Mouse (Mus musculus) natural killer cell, adult 2 months (primary cell): Measurements from ENCODE around the gene Ush1c.
"Not testable (repeated sequence)": the region's sequence is repeated elsewhere in the genome, so short reads cannot be mapped to it uniquely, and the experiment has no call there.

Source experiments
- DNase-seq, 2 experiments: peaks; one replicate each; pipeline ENCODE4 v3.0.0; 2022; ENCODE audit warnings: low spot score in 2 of 2

Gene Ush1c

GRCm38 (mm10) chr7:46204775-46205174 is 33.5 kb downstream of the Ush1c start:
- no peak for DNase-seq

DNA sequence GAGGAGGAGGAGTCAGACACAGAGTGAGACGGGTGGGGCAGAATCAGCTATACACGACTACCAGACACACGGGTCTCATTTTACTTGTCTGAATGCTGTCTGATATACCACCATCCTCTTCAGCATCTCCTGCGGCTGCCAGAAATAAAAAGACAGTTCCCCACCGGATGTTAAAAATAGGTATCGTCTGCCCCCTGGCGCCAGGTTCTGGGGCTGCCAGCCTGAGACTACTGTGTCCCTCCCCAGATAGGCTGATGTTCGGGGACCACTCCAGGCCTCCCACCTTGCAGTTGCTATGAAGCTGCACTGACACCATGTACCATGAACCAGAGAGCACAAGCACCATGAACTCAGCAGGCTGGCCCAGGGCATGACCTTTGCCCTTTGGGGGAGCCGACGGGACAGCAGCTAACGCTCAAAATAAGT is 34.2 kb downstream of the Ush1c start:
- DNase-seq, result peak in 1 of 2 experiments; percentile 39

DNA sequence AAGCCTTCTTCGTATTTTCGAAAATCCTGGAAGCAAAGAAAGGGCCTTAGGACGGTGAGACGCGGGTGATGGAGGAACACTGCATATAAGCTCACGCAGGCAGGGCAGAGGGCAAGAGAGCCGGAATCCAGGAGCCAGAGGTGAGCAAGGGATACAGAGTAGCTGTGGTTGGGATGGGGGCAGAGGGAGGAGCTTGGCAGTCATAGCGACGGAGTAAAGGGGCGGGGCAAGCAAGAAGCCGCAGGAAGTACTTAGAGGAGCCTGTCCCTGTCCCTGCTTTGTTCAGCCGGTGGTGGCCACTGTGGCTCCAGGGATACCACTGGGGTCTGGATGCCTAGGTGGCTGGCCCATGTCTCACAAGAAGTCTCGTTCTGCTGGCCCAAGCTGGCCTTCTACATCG is 36.7 kb downstream of the Ush1c start:
- DNase-seq, result no peak

GRCm38 (mm10) chr7:46200021-46200420 is 38.3 kb downstream of the Ush1c start:
- DNase-seq, result no peak

GRCm38 (mm10) chr7:46195356-46195755 is 42.9 kb downstream of the Ush1c start:
- DNase-seq, result no peak

DNA sequence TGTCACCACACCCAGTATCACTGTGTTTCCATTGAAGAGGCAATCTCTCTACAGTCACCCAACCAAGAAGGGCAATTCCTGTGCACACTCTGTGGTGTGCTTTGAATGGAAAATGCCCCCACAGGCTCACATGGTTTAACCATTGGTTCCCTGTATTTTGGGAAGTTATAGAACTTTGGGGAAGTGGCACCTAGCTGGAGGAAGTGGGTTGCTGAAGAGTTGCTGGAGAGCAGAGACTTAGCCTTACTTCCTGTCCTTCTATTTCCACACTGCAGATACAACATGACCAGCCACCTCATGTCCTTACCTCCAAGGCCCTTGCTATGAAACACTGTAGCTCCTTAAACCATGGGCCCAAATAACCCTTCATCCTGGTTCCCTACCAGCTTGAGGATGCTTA is 54.1 kb downstream of the Ush1c start:
- DNase-seq, result no peak

DNA sequence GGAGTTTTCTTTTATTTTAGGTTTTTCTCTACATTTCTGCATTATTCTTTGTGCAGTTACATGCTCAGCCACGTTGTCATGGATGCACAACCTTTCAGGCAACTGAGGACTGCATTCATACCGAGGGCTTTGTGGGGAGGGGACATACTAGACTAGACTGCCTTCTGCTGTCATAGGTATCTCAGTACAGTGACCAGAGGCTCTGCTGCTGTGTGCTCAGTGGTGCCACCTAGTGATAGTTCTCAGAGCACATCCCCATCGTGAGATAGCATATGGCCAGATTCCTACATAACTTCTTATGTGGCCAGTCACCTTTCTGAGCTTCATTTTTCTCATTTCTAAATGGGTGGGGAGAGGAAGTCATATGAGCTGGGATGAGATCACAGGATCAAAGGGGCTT is 56.7 kb downstream of the Ush1c start:
- peak in 1 of 2 experiments; percentile 25 for DNase-seq

DNA sequence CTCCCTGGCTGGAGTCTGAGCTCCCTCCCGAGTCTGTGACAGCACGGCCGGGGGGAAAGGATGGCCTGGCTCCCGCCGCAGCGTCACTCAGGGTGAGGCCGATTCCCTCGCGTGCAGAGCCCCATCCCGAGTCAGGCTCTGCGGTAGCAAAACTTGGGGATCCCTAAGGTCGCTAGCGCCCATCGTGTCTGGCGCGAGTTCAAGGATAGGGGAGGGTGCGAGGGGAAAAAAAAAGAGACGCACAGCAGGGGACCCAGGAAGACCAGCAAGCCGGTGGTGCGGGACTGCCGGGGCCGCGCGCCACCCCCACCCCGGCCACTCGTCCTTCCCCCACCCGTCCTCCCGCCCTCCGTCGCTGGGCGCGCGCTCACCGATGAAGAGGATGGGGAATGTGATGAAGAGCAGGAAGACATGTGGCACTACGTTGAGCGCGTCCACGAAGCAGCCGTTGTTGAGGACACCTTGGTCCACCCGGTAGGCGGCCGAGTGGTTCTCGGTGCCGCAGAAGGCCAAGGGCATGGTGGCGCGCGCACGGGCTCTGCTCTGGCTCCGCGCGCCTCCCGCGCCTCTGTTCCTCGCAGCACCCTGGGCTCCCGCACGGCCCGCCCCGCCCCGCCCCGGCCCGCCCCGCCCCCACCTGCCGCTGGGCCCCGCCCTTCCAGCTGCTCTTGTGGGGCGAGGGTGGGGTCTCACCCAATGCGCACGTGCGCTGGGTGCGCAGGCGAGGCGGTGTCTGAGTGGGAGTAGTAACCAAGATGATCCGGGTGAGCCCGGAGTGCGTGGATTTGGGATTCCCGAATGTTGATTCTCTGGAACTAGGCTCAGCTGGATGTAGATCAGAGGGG is 58.6 kb downstream of the Ush1c start, which contains the start of gene Abcc8:
Gene Abcc8 (minus strand): TSS at position 603 of the 845 bp plus-strand sequence.
- DNase-seq, result no peak

GRCm38 (mm10) chr7:46168980-46169379 is 69.3 kb downstream of the Ush1c start:
- not testable (repeated sequence) for DNase-seq

DNA sequence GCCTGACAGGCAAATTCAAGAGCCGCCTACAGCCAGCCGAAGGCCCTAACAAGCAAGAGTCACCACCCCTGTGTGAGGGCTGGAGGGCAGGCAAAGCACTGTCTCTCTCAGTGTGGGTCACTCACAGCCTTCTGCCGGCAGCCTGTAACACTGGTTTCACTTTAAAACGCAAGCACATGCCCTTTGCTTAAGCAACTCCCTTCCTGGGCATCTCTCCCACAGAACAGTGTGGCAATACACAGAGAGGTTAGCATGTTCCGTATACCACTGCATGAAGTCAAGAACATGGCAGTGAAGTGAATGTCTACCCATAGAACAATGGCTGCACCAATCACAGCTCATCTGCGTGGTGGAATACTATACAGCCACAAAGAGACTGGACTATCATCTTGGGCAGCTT is 69.9 kb downstream of the Ush1c start:
- no peak for DNase-seq

DNA sequence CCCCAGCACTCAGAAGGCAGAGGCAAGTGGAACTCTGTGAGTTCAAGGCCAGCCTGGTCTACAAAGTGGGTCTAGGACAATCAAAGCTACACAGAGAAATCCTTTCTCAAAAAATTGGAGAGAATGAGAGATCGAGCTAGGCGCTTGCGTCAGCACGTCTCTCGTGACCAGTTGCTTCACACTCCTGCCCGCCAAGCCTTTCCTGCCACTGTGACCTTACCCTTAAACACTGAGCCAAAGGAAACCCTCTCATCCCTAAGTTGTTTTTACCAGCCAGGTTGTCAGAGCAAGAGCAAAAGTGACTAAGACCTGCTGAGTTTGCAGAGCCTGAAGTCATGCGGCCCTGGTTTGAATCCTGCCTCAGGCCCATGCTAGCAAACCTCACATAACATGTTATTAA is 70.4 kb downstream of the Ush1c start:
- DNase-seq, result no peak

DNA sequence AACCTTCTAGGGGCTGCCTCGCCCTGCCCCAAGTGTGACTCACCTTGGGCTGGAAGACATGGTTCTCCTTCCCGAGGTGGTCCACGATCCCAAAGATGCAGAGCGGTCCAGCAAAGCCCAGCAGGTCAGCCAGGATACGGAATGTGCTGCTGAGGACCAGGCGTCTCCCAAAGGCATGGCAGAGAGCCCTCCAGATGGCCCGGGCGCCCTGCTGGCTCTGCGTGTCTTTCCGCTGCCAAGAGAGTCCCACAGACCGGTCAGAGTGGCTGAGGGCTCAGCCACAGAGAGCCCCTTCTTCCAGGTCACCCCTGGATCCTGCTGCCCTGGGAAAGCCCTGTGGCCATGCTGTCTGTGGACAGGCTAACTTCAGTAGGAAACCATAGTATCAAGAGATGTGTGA is 72.4 kb downstream of the Ush1c start:
- no peak for DNase-seq

- no peak for DNase-seq
These were observed 75.6 kb downstream of the Ush1c start for GRCm38 (mm10) chr7:46162731-46163130.

DNA sequence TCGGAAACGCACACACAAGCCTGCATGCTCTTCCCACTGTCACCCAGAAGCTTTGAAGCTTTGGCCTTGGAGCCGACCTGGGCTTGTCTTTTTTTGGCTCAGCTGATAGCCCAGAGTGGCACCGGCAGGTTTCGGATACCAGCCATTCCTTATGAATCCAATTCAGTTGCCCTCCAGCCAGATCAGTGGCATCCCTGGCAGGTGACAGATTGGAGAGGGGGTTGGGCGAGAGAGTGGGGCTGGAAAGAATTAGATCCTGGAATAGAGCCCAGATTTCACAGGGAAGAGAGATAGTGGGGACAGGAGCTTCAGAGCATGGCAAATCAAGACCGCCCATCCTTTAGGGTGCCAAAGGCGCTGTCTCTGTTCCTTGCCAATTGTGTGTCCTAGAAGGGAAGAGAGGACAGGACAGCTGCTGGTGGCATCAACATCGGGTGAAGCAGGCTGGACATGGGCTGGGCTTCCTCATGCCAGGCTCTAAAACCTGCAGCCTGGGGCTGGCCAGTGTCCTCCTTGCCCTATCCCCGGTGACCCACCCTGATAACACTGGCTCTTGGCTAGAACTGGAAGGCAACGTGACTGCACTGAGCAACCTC is 76.1 kb downstream of the Ush1c start:
- DNase-seq, result no peak

DNA sequence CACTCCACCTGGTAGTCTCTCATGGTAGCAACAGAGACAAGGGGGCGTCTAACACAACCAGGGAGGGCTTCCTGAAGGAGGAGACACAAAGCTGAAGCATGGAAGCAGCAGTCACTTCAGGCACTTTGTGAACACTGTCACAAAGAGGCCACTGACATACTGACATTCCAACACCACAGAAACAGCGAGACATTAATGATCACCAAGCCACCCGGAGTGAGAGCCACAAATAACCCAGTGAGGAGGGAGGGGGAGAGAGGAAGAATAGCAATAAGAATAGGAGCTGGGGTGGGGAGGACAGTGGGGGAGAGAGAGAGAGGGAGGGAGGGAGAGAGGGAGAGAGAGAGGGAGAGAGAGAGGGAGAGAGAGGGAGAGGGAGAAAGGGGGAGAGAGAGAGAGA is 76.7 kb downstream of the Ush1c start:
- DNase-seq, result no peak

GRCm38 (mm10) chr7:46157746-46158145 is 80.6 kb downstream of the Ush1c start:
- DNase-seq, result no peak

DNA sequence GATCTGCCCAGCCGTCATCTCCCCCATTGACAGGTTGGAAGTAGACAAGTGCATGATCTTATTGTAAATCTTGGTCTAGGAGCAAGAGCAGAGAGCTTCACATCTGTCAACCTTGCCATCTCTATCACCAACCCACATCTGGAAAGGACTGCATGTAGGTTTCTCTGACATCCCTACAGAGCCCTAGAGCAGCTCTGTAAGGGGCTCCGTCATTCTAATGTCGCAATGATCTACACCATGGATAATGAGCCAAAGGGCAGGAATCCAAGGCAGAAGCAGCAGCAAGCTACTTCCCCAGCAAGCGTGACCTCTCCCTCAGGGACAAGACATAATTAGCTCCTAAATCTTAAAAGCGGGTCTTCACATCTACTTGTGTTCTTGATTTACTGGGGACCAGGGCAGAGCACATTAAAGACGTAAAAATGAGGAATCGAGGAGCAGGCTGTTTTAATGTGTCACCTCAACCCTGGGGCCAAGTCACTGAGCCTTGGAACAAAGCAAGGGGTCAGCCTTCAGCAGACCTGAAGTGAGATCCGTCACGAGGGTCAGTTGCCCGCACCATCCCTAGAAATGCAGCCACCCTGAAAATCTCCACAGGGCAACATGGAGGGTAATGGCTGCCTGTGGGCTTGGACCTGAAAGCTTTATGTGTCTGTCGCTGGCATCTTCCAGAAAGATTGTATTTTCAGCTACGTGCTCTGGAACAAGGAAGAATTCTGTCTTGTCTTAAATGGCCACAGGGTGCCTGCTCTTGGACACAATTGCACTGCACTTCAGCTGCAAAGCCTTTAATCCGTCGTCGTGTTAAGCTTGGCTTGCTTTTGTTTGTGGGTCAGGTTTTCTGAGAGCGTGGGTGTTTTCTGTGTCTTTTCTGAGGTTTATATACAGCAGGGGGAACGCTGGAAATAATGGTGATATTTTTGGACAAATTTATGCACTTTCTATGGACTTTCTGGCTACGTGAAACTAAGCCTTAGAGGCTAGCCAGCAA is 83.5 kb downstream of the Ush1c start:
- DNase-seq, result no peak

GRCm38 (mm10) chr7:46152819-46153351 is 85.4 kb downstream of the Ush1c start:
- DNase-seq, result no peak

GRCm38 (mm10) chr7:46147417-46147816 is 90.9 kb downstream of the Ush1c start:
- no peak for DNase-seq

DNA sequence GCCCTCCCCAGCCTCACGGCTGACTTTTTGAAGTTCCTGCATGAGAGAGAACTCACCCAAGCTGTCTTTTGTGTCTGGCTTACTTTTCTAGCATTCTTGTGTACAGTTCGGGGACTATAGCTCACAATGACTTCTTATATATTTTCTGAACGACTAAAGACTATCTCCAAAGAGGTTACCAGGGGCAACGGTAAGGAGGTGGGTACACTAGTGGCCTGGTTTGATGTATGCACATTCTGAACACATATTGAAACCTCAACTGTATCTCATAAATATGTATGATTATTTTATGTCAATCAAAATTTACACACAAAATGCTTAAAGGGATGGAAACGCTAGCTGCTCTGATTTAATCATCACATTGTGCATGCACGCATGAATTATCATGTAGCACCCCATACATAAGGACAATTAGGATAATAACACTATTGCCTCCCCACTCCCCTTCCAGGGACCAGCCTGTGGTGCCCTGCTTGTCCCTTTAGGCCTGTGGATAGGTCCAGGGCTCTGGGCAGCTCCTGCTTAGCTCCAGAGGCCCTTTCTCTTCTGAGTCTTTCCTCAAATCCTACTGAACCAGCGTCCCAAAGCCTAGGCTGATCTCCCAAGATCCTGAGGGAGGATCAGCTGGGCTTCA is 91.5 kb downstream of the Ush1c start:
- DNase-seq, result no peak
